Mouse (Mus musculus) testis, adult 2 months (tissue): ENCODE measurements at regions not wholly inside any gene's neighbourhood (a gene's known extent, or its start where the extent isn't known, plus 50 kb on each side); places are given as distances from the start of the nearest gene placed in this dataset.

ENCODE experiments used
- H3K27ac ChIP-seq: fragments of 200-500 bp; 2 replicates; pipeline ENCODE4 v1.5.1; 2012; ENCODE audit warnings: low read depth, low read length; ENCODE audit not compliant: control insufficient read depth, insufficient read depth
- H3K27me3 ChIP-seq: fragments of 200-500 bp; 2 replicates; pipeline ENCODE4 v1.6.1; 2012; ENCODE audit warnings: mild to moderate bottlenecking, low read length, moderate library complexity; ENCODE audit not compliant: control insufficient read depth, insufficient read depth
- H3K36me3 ChIP-seq: fragments of 200-500 bp; 2 replicates; pipeline ENCODE4 v1.6.1; 2012; ENCODE audit warnings: mild to moderate bottlenecking, low read length; ENCODE audit not compliant: control insufficient read depth, insufficient read depth
- H3K4me1 ChIP-seq: fragments of 200-500 bp; 2 replicates; pipeline ENCODE4 v1.6.1; 2012; ENCODE audit warnings: low read length; ENCODE audit not compliant: control insufficient read depth, insufficient read depth
- H3K4me3 ChIP-seq: fragments of 200-500 bp; 2 replicates; pipeline ENCODE4 v1.5.1; 2012; ENCODE audit warnings: low read depth, mild to moderate bottlenecking, low read length, moderate library complexity, mixed read lengths; ENCODE audit not compliant: control insufficient read depth
- CTCF ChIP-seq: fragments of 200-500 bp; IDR thresholded peaks from 2 replicates; pipeline ENCODE4 v1.5.1; 2012; ENCODE audit warnings: low read depth, mild to moderate bottlenecking, inconsistent platforms, low read length, moderate library complexity; ENCODE audit not compliant: control insufficient read depth, insufficient read depth, insufficient replicate concordance
- POLR2A ChIP-seq: fragments of 200-500 bp; IDR thresholded peaks from 2 replicates; pipeline ENCODE4 v1.6.1; 2012; ENCODE audit warnings: low read depth, mild to moderate bottlenecking, inconsistent platforms, low read length, moderate library complexity; ENCODE audit not compliant: control insufficient read depth

DNA sequence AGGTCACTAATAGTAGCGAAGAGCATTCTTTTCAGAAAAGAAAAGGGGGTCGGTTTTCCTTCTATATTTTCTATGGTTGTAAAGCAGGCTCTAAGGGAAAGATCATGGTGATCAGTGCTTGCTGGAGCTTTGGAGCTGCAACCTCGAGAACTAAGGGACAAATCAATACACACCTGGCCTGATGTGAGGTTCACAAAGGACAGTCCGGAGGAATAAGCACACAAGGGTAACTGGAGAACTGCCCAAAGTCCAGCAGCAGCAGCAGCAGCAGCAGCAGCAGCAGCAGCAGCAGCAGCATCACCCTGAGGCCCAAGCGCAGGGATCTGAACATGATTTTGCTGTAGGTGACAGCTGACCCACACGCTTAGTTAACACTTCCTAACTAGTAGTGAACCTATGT lies 94.7 kb upstream of the Wars2 start:
- TF ChIP-seq POLR2A (no peak), CTCF (no peak)
- Histone ChIP-seq H3K27ac (no peak overlapping the region), H3K4me1 (no peaks in the 10 kb centered on the region), H3K4me3 (no peak overlapping the region), H3K36me3 (no peaks in the 10 kb centered on the region), H3K27me3 (no peaks in the 10 kb centered on the region)

- Histone ChIP-seq H3K4me1 (no peaks in the 10 kb centered on the region), H3K27me3 (no peaks in the 10 kb centered on the region), H3K4me3 (no peak overlapping the region), H3K36me3 (no peaks in the 10 kb centered on the region), H3K27ac (no peak overlapping the region)
- TF ChIP-seq CTCF (no peak), POLR2A (no peak)
These were observed 93.7 kb upstream of the Wars2 start for GRCm38 (mm10) chr3:99047156-99047555.

- no peak for TF ChIP-seq POLR2A
- peak; percentile 54; the same call in 1 of the 2 replicates for TF ChIP-seq CTCF
- Histone ChIP-seq H3K36me3 (no peaks in the 10 kb centered on the region), H3K27ac (no peak overlapping the region), H3K27me3 (no peaks in the 10 kb centered on the region), H3K4me1 (no peaks in the 10 kb centered on the region), H3K4me3 (peak overlapping the region; percentile 17; the same call in 1 of the 2 replicates)
These were observed 91.6 kb upstream of the Wars2 start for GRCm38 (mm10) chr3:99049305-99049704.

- Histone ChIP-seq H3K4me3 (no peak overlapping the region), H3K27me3 (no peaks in the 10 kb centered on the region), H3K4me1 (no peaks in the 10 kb centered on the region), H3K36me3 (no peaks in the 10 kb centered on the region), H3K27ac (no peak overlapping the region)
- TF ChIP-seq CTCF (no peak), POLR2A (no peak)
These were observed 88.7 kb upstream of the Wars2 start for GRCm38 (mm10) chr3:99052176-99052575.

DNA sequence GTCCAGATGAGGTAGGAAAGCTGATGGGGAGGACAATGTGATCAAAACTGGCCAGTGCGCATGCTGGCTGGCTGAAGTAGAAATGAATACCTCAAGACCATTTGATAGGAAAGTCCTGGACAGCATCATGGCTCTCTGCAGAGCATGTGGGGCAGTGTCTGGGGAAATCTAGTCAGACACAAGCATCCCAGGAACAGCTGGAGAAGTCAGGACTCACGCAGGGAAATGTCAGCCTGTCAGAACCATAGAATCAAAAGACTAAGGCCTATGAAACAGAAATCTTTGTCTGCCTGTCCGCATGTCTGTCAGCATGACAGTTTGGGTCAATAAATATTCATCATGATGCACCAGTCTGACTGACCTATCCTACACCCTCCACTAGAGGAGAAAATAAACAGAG lies 73.7 kb upstream of the Wars2 start:
- Histone ChIP-seq H3K27me3 (no peaks in the 10 kb centered on the region), H3K36me3 (no peaks in the 10 kb centered on the region), H3K4me1 (no peaks in the 10 kb centered on the region), H3K4me3 (no peak overlapping the region), H3K27ac (no peak overlapping the region)
- no peak for TF ChIP-seq POLR2A
- TF ChIP-seq CTCF, result no peak
